Mouse (Mus musculus) embryo, embryonic 10 days (tissue): Measurements from ENCODE around the gene Sprr2a1.
"Not testable (repeated sequence)": the region's sequence is repeated elsewhere in the genome, so short reads cannot be mapped to it uniquely, and the experiment has no call there.

ENCODE experiments used
- DNase-seq: peaks from one replicate; pipeline ENCODE4 v3.0.0-alpha.2; 2015; ENCODE audit warnings: low spot score

Sprr2a1 gene

GRCm38 (mm10) chr3:92215569-92215968, at the start of gene Sprr2a1, which contains the start of gene Sprr2a2:
TSS of gene Sprr2a1 (plus strand) at chr3:92215799.
TSS of gene Sprr2a2 (plus strand) at chr3:92215920.
- DNase-seq, result not testable (repeated sequence)

DNA sequence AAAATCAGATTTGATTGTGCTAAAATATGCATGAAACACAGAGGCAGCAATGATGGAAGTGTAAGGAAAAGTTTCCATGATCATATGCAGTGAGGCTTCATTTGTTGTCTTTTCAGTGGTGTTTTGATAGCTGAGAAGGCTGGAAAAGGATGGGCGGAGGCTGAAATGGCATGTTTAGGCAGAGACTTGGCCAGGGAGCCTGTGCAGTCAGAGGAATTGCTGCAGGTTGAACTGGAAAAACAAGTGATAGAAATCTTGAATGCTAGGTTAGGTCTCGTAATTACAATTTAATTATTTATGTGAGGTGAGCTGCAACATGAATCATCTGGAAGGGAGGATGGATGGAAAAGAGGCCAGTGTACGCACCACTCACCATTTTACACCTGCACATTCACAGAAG, 45.8 kb upstream of the Sprr2a1 start:
- DNase-seq, result no peak

DNA sequence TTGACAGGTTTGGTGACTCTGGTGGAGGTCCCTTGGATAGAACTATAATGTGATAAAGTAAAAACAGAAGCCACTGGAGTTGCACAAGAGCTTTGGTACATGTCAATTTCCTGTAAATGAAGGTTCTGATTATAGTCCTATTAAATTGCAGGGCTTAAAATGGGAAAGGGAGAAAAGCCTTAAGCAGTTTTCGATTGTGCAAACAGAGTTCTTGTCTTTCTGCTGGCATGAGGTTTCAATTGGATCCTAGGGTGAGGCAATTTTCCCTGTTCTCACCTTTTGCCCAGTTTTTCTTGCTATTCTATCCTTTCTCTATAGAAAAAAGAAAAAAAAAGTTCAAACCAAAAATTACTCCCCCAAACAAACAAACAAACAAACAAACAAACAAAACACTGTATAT, 38.7 kb upstream of the Sprr2a1 start:
- no peak for DNase-seq

GRCm38 (mm10) chr3:92195512-92196200, 19.9 kb upstream of the Sprr2a1 start:
- no peak for DNase-seq

- not testable (repeated sequence) for DNase-seq
Measured at GRCm38 (mm10) chr3:92211133-92211925, 4.3 kb upstream of the Sprr2a1 start.

DNA sequence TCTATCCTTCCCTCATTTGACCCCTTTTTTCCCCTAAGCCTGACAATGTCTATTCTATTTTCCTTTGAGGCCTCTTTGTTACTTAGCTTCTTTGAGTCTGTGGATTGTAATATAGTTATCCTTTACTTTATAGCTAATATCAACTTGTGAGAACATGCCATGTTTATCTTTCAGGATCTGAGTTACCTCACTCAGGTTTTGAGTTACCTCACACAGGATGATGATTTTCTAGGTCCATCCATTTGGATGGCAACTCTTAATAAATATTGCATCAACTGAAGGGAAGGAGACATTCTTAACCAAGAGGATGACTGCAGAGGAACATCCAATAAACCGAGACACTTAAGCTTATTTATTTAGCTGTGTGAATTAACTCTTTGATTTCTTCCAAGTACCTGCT, 3.5 kb upstream of the Sprr2a1 start:
- not testable (repeated sequence) for DNase-seq

DNA sequence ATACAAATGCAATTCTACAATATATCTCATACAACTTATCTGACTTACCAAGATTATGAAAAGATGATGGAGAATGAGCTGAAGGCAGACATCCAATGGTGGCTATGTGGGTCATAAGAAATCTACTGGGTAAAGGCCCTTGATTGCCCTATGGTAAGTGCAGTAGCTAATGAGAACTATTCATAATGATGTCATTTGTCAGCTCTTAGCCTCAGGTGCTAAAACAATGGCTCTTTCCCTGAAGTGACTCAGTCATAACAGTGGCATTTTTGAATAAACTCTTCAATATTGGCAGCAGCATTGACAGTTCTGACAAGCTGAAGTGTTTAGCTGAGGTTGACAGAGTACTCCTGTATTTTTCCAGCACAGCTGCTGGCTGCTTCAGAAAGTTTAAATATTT, 1.9 kb upstream of the Sprr2a1 start:
- not testable (repeated sequence) for DNase-seq

- not testable (repeated sequence) for DNase-seq
Measured at GRCm38 (mm10) chr3:92219031-92219430, 3.4 kb downstream of the Sprr2a1 start.

DNA sequence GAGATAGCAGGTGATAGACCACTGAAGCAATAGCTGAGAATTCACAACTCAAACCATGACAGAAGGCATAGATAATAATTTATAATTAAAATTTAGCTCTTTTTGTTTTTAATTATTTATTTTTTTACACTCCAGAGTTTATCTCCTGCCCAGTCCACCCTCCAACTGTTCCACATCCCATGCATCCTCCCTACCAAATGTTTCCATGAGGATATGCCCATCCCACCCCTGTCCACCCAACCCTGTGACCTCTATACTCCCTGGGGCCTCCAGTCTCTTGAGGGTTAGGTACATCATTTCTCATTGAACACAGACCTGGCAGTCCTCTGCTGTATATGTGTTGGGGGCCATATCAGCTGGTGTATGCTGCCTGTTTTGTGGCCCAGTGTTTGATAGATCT, 8.1 kb downstream of the Sprr2a1 start:
- DNase-seq, result not testable (repeated sequence)

DNA sequence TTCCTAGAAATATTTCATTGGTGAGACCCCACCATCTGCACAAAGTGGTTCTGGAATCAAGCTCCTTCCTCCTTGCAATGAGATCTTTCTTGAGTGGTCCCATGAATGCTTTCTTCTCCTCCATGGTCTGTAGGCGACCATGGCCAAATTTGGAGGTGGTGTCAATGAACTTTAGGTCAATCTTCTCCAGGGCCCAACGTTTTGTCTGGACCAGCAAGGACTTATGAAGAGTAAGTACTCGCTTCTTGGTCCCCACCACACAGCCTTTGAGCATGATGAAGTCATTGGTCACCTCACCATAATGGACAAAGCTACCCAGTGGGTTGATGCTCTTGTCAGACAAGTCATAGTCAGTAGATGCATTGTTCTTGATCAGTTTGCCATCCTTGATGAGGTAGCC, 11.8 kb downstream of the Sprr2a1 start:
- not testable (repeated sequence) for DNase-seq

DNA sequence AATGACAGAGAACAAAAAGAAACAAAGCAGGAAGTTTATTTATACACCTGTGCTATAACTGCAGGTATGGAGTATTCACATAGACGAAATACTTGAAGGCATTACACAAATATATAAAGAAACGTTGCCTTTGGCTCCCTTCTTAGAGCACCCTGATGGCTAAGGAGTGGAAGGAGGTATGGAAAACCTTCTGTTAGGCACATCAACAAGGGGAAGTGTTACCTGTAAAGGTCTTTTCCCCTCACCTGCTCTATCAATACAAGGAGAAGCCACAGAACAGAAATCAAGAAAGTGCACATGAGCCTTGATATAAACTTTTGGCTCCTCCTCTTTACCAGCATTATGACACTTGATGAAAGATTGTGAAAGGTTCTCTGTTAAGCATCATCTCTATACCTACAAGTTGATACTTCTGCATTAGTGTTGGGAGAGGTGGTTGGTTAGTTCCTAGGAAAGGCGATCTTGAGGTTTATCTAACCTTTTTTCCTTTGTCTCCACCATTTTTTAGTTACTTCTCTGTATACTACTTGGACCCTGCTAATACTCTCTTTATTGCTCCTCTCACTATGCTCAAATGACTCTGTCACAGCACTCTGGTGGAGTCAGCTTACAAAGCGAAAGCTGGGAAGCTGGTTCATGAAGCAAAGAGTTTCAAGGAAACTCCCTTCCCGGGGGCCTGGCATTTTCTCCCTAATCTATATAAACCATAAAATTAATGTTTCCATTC, 21.0 kb downstream of the Sprr2a1 start:
- DNase-seq, result not testable (repeated sequence)

GRCm38 (mm10) chr3:92238736-92239135, 23.1 kb downstream of the Sprr2a1 start:
- not testable (repeated sequence) for DNase-seq

GRCm38 (mm10) chr3:92239197-92239596, 23.6 kb downstream of the Sprr2a1 start:
- DNase-seq, result not testable (repeated sequence)

GRCm38 (mm10) chr3:92244833-92245232, 29.2 kb downstream of the Sprr2a1 start:
- not testable (repeated sequence) for DNase-seq

GRCm38 (mm10) chr3:92246245-92246644, 30.6 kb downstream of the Sprr2a1 start:
- DNase-seq, result not testable (repeated sequence)

DNA sequence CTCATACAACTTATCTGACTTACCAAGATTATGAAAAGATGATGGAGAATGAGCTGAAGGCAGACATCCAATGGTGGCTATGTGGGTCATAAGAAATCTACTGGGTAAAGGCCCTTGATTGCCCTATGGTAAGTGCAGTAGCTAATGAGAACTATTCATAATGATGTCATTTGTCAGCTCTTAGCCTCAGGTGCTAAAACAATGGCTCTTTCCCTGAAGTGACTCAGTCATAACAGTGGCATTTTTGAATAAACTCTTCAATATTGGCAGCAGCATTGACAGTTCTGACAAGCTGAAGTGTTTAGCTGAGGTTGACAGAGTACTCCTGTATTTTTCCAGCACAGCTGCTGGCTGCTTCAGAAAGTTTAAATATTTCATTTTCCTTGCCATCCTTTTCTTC, 32.9 kb downstream of the Sprr2a1 start:
- DNase-seq, result not testable (repeated sequence)

GRCm38 (mm10) chr3:92250450-92250849, 34.9 kb downstream of the Sprr2a1 start:
- not testable (repeated sequence) for DNase-seq

DNA sequence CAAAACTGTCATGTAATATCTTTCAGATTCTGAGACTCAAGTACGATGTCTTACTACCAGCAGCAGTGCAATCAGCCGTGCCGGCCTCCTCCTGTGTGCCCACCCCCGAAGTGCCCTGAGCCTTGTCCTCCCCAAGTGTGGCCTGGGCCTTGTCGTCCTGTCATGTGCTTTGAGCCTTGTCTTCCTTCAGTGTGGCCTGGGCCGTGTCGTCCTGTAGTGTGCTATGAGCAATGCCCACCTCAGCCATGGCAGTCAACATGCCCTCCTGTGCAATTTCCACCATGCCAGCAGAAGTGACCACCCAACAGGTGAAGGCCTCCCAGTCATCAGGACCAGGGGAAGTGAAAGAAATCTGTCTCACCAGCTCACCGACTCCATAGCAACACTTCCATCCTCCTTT, 38.3 kb downstream of the Sprr2a1 start:
- not testable (repeated sequence) for DNase-seq

GRCm38 (mm10) chr3:92258526-92258925, 42.9 kb downstream of the Sprr2a1 start:
- DNase-seq, result not testable (repeated sequence)

DNA sequence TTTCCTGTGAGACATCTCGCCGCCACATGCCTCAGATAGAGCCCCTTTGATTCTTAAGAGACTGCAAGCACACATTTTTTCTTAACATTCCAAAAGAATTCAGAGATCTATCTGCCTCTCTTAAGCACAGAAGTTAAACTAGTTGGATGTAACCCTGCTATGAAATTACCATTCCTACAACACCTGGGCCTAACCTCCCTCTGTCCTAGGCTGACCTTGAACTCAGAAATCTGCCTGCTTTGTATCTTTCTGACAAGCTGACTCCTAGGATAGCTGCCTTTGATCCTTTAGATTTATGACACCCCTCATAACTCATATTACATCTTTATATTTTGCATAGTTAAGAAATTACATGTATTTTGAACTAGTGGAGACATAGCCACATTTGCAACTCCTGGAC, 47.9 kb downstream of the Sprr2a1 start:
- not testable (repeated sequence) for DNase-seq
